8 mouse cellular contexts compared by ENCODE assay signal in the genomic region with DNA sequence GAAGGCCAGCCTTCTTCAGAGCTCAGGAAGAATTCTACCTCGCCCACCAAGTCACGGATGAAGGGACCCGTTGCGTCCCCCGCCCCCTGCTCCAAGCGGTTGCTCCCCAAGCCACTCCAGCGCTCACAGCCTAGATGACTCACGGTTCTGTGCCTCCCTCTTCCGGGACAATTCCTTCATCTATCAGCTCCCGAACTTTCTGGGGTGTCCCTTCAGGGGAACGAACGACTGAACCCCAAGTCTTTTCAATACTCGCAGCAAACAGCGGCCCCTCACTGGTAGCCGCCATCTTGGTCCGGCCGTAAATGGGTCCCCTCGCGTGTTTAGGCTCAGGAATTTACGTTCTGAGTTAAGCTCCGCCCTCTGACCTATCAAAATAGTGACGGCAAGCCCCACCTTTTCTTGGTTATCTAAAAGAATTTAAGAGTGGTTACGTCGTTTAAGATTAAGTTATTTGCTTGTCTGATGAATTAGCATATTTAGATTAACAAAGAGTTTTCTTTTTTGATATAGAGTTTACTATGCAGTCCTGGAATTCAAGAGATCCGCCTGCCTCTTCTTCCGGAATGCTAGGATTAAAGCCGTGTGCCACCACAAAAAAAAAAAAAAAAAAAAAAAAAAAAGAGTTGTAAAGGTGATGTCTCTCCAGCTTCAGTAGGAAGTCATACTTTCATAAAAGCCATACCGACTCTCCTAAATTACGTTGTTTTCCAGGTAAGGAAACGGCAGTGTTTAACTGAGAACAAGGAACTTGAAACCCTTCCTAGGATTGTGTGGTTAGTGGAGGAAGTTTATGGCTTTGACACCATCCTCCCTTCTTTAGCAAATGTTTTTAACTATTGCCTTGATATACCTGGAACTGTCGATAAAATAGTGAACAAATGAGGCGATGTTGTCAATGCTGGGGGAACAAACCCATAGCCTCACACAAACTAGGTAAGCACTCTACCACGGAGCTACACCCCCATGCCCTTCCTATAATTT. TPM values are rescaled to one million over a fixed set of nuclear protein-coding genes. Genes with fewer than 3 reads are reported as not detected.
DNase-seq lines count a peak whose midpoint lies in the region; ATAC-seq and TF ChIP-seq lines count a peak whose summit lies in the region.

Zc3hc1 (minus strand) TSS at position 315 of the 984 bp plus-strand sequence.

- WGBS in forebrain, embryonic 10.5 days = 19% methylated on average over 33 of the region's 33 CpGs
- 16% methylated on average over 33 of the region's 33 CpGs for WGBS in heart, embryonic 15.5 days
- 8% methylated on average over 33 of the region's 33 CpGs for WGBS in liver, embryonic 14.5 days (ENCODE audit: insufficient replicate concordance)
- WGBS in neural tube, embryonic 11.5 days = 18% methylated on average over 33 of the region's 33 CpGs
- 16% methylated on average over 33 of the region's 33 CpGs for WGBS in stomach, postnatal 0 days

- no peak for ATAC-seq in heart, embryonic 15.5 days (replicated peaks; ENCODE audit: insufficient number of reproducible peaks, insufficient read depth, low FRiP score, low read depth)
- ATAC-seq in liver, embryonic 14.5 days (ENCODE audit: insufficient read depth) = peak; percentile 84
- peak; percentile 75; the same call in 1 of the 2 replicates for ATAC-seq in neural tube, embryonic 11.5 days (ENCODE audit: insufficient read depth, low FRiP score, low TSS enrichment)
- peak; percentile 87 for ATAC-seq in stomach, postnatal 0 days (ENCODE audit: low FRiP score, low TSS enrichment)

- no peak for TF ChIP-seq EP300 in liver, embryonic 14.5 days (IDR thresholded peaks at IDR 0.05; ENCODE audit: low read depth)
- TF ChIP-seq EP300 in stomach, postnatal 0 days (optimal IDR thresholded peaks at IDR 0.05) = no peak

- no peaks in the 10 kb centered on the region for H3K9me3 ChIP-seq in forebrain, embryonic 10.5 days
- H3K9me3 ChIP-seq in heart, embryonic 15.5 days (replicated peaks) = no peaks in the 10 kb centered on the region
- H3K9me3 ChIP-seq in liver, embryonic 14.5 days (ENCODE audit: control insufficient read depth, low read length) = no peaks in the 10 kb centered on the region
- H3K9me3 ChIP-seq in neural tube, embryonic 11.5 days (ENCODE audit: control insufficient read depth, low read length) = no peaks in the 10 kb centered on the region
- no peaks in the 10 kb centered on the region for H3K9me3 ChIP-seq in stomach, postnatal 0 days (ENCODE audit: control insufficient read depth, low read length)

- H3K9ac ChIP-seq in heart, embryonic 15.5 days = peak within 1 kb of the TSS; percentile 78
- H3K9ac ChIP-seq in liver, embryonic 14.5 days (replicated peaks) = peak within 1 kb of the TSS; percentile 79
- H3K9ac ChIP-seq in neural tube, embryonic 11.5 days (ENCODE audit: low read length) = peak within 1 kb of the TSS; percentile 75
- H3K9ac ChIP-seq in stomach, postnatal 0 days (ENCODE audit: low read length) = peak within 1 kb of the TSS; percentile 82

- TF ChIP-seq CTCF in liver, embryonic 14.5 days (IDR thresholded peaks at IDR 0.05; ENCODE audit: low read depth) = no peak
- TF ChIP-seq CTCF in stomach, postnatal 0 days (IDR thresholded peaks at IDR 0.05; ENCODE audit: low read depth) = no peak

- peak within 1 kb of the TSS; percentile 92 for H3K27ac ChIP-seq in forebrain, embryonic 10.5 days
- peak within 1 kb of the TSS; percentile 26; the same call in 1 of the 2 replicates for H3K27ac ChIP-seq in heart, embryonic 15.5 days
- peak within 1 kb of the TSS; percentile 34 for H3K27ac ChIP-seq in liver, embryonic 14.5 days
- peak within 1 kb of the TSS; percentile 24; the same call in 1 of the 2 replicates for H3K27ac ChIP-seq in neural tube, embryonic 11.5 days (ENCODE audit: low read depth, low read length)
- H3K27ac ChIP-seq in stomach, postnatal 0 days (replicated peaks) = peak within 1 kb of the TSS; percentile 67

- H3K4me3 ChIP-seq in forebrain, embryonic 10.5 days = peak within 1 kb of the TSS; percentile 84
- H3K4me3 ChIP-seq in heart, embryonic 15.5 days = peak within 1 kb of the TSS; percentile 88
- H3K4me3 ChIP-seq in liver, embryonic 14.5 days (ENCODE audit: insufficient read depth in 1 of 2, low read depth in 2 of 2, low read length in 2 of 2) = peak within 1 kb of the TSS; percentile 86 to 98
- peak within 1 kb of the TSS; percentile 73 for H3K4me3 ChIP-seq in neural tube, embryonic 11.5 days (ENCODE audit: low read depth, low read length)
- peak within 1 kb of the TSS; percentile 75 for H3K4me3 ChIP-seq in stomach, postnatal 0 days (ENCODE audit: low read depth, low read length)

- no peaks in the 10 kb centered on the region for H3K27me3 ChIP-seq in forebrain, embryonic 10.5 days (ENCODE audit: poor library complexity, severe bottlenecking)
- no peaks in the 10 kb centered on the region for H3K27me3 ChIP-seq in heart, embryonic 15.5 days
- no peaks in the 10 kb centered on the region for H3K27me3 ChIP-seq in liver, embryonic 14.5 days (ENCODE audit: control insufficient read depth, insufficient read depth, low read length)
- H3K27me3 ChIP-seq in neural tube, embryonic 11.5 days (ENCODE audit: control insufficient read depth, insufficient read depth, low read length) = no peaks in the 10 kb centered on the region
- H3K27me3 ChIP-seq in stomach, postnatal 0 days (ENCODE audit: control insufficient read depth, insufficient read depth, low read length) = no peaks in the 10 kb centered on the region

- DNase-seq in CD8-positive naive resting alpha-beta T cell, adult 2 months (ENCODE audit: low read depth in 2 of 2, low spot score in 2 of 2) = peak; percentile 76 to 84
- DNase-seq in c-Kit-negative CD71-positive TER-119-positive erythroid progenitor cells, embryonic 14.5 days (ENCODE audit: low read depth, low spot score) = peak; percentile 80
- peak; percentile 79 for DNase-seq in forebrain, embryonic 10.5 days (ENCODE audit: extremely low spot score, low spot score)
- DNase-seq in kidney, postnatal 25 days = peak; percentile 85 to 87
- DNase-seq in liver, embryonic 14.5 days (ENCODE audit: low read depth in 3 of 3, low spot score in 3 of 3) = peak; percentile 84 to 88 (median 87)
- DNase-seq in neural tube, embryonic 11.5 days (ENCODE audit: low spot score) = peak; percentile 81
- DNase-seq in stomach, postnatal 0 days (ENCODE audit: low spot score) = peak; percentile 82

- peaks cover 5% of the 10 kb centered on the region; the same call in 1 of the 2 replicates for H3K4me1 ChIP-seq in forebrain, embryonic 10.5 days
- H3K4me1 ChIP-seq in heart, embryonic 15.5 days (replicated peaks) = peaks cover 5% of the 10 kb centered on the region; the same call in 1 of the 2 replicates
- H3K4me1 ChIP-seq in liver, embryonic 14.5 days (replicated peaks; ENCODE audit: control insufficient read depth in 2 of 2, insufficient read depth in 2 of 2, low read length in 1 of 2) = peaks cover 5 to 8% of the 10 kb centered on the region in 2 experiments
- no peaks in the 10 kb centered on the region for H3K4me1 ChIP-seq in neural tube, embryonic 11.5 days (ENCODE audit: control insufficient read depth, insufficient read depth, low read length)
- H3K4me1 ChIP-seq in stomach, postnatal 0 days (replicated peaks; ENCODE audit: control insufficient read depth, insufficient read depth) = no peaks in the 10 kb centered on the region

- peaks cover 16% of the 10 kb centered on the region for H3K36me3 ChIP-seq in forebrain, embryonic 10.5 days (replicated peaks)
- H3K36me3 ChIP-seq in heart, embryonic 15.5 days = peaks cover 13% of the 10 kb centered on the region
- H3K36me3 ChIP-seq in liver, embryonic 14.5 days (replicated peaks; ENCODE audit: control insufficient read depth, insufficient read depth, low read depth) = peaks cover 3% of the 10 kb centered on the region; the same call in 1 of the 2 replicates
- H3K36me3 ChIP-seq in neural tube, embryonic 11.5 days (ENCODE audit: control insufficient read depth, insufficient read depth, low read length) = no peaks in the 10 kb centered on the region
- H3K36me3 ChIP-seq in stomach, postnatal 0 days (ENCODE audit: control insufficient read depth, insufficient read depth, low read length) = no peaks in the 10 kb centered on the region

- peak within 1 kb of the TSS; percentile 62 for H3K4me2 ChIP-seq in heart, embryonic 15.5 days
- H3K4me2 ChIP-seq in liver, embryonic 14.5 days (ENCODE audit: low read depth) = peak within 1 kb of the TSS; percentile 69
- H3K4me2 ChIP-seq in neural tube, embryonic 11.5 days (ENCODE audit: low read depth) = peak within 1 kb of the TSS; percentile 33
- H3K4me2 ChIP-seq in stomach, postnatal 0 days (replicated peaks; ENCODE audit: low read depth) = peak within 1 kb of the TSS; percentile 61

RNA-seq across cellular contexts. Expression of gene Zc3hc1, which starts in this region (rescaled TPM):
- polyA plus RNA-seq in forebrain, embryonic 10.5 days (2016; fragmentation: Nextera tagmentation; extraction: Ambion mirVana) = 82.8 and 86.1 TPM in 2 replicates
- 36.1 and 42.4 TPM in 2 replicates for polyA plus RNA-seq in heart, embryonic 15.5 days (2015; fragmentation: Nextera tagmentation; extraction: Ambion mirVana)
- polyA plus RNA-seq in liver, embryonic 14.5 days (2012; rRNA removed) = 11.9 and 13.7 TPM in 2 replicates
- polyA plus RNA-seq in liver, embryonic 14.5 days (2014; fragmentation: Nextera tagmentation; extraction: Ambion mirVana) = 23.4 and 24.1 TPM in 2 replicates
- polyA plus RNA-seq in neural tube, embryonic 11.5 days (2014; fragmentation: Nextera tagmentation; extraction: Ambion mirVana) = 72.3 and 73.7 TPM in 2 replicates
- 16.4 TPM in 2 replicates for polyA plus RNA-seq in stomach, postnatal 0 days (2015; fragmentation: Nextera tagmentation; extraction: Ambion mirVana)

Comparison
In these comparisons a context has a peak if more than half of its experiments do, and no peak if none do; other contexts are left out.
1. H3K27ac ChIP-seq: peak in every context shown above with its lines; median percentile 92 in forebrain, embryonic 10.5 days; 67 in stomach, postnatal 0 days; 34 in liver, embryonic 14.5 days; 26 in heart, embryonic 15.5 days; 24 in neural tube, embryonic 11.5 days.